Mouse (Mus musculus) thymus, postnatal 25 days (tissue): ENCODE data around the gene Cacna2d2.

Experiments used
- DNase-seq: peaks from one replicate; pipeline ENCODE4 v3.0.0; 2022

Gene Cacna2d2

GRCm38 (mm10) chr9:107399491-107399971 lies at the start of gene Cacna2d2:
Gene Cacna2d2, plus strand, starts transcription at chr9:107399612.
- peak; percentile 2 for DNase-seq

GRCm38 (mm10) chr9:107354826-107355225 lies 44.6 kb upstream of the Cacna2d2 start:
- DNase-seq, result no peak

GRCm38 (mm10) chr9:107355870-107356765 lies 43.3 kb upstream of the Cacna2d2 start:
- DNase-seq, result peak; percentile 61

- DNase-seq, result peak; percentile 66
Measured at GRCm38 (mm10) chr9:107357651-107358050, 41.8 kb upstream of the Cacna2d2 start.

- no peak for DNase-seq
Measured at GRCm38 (mm10) chr9:107360989-107361388, 38.4 kb upstream of the Cacna2d2 start.

- DNase-seq, result peak; percentile 36
Measured at GRCm38 (mm10) chr9:107366644-107367043, 32.8 kb upstream of the Cacna2d2 start.

- no peak for DNase-seq
Measured at GRCm38 (mm10) chr9:107368302-107368701, 31.1 kb upstream of the Cacna2d2 start.

- DNase-seq, result no peak
Measured at GRCm38 (mm10) chr9:107369270-107370105, 29.9 kb upstream of the Cacna2d2 start.

GRCm38 (mm10) chr9:107370106-107370463 lies 29.3 kb upstream of the Cacna2d2 start:
- no peak for DNase-seq

- no peak for DNase-seq
Measured at GRCm38 (mm10) chr9:107372441-107372840, 27.0 kb upstream of the Cacna2d2 start.

GRCm38 (mm10) chr9:107374623-107375022 lies 24.8 kb upstream of the Cacna2d2 start:
- DNase-seq, result peak; percentile 11

GRCm38 (mm10) chr9:107375451-107375850 lies 24.0 kb upstream of the Cacna2d2 start:
- DNase-seq, result no peak

GRCm38 (mm10) chr9:107377961-107378512 lies 21.4 kb upstream of the Cacna2d2 start:
- no peak for DNase-seq

- no peak for DNase-seq
Measured at GRCm38 (mm10) chr9:107381723-107382122, 17.7 kb upstream of the Cacna2d2 start.

- DNase-seq, result no peak
Measured at GRCm38 (mm10) chr9:107384396-107384795, 15.0 kb upstream of the Cacna2d2 start.

GRCm38 (mm10) chr9:107386722-107387121 lies 12.7 kb upstream of the Cacna2d2 start:
- peak; percentile 39 for DNase-seq

- no peak for DNase-seq
Measured at GRCm38 (mm10) chr9:107387708-107388107, 11.7 kb upstream of the Cacna2d2 start.

GRCm38 (mm10) chr9:107388263-107388662 lies 11.1 kb upstream of the Cacna2d2 start:
- DNase-seq, result no peak

- DNase-seq, result no peak
Measured at GRCm38 (mm10) chr9:107396397-107396796, 3.0 kb upstream of the Cacna2d2 start.

- no peak for DNase-seq
Measured at GRCm38 (mm10) chr9:107398968-107399367, 444 bp upstream of the Cacna2d2 start.

- no peak for DNase-seq
Measured at GRCm38 (mm10) chr9:107400060-107400511, 674 bp downstream of the Cacna2d2 start.

- DNase-seq, result no peak
Measured at GRCm38 (mm10) chr9:107400666-107401285, 1.4 kb downstream of the Cacna2d2 start.

- DNase-seq, result no peak
Measured at GRCm38 (mm10) chr9:107403116-107403515, 3.7 kb downstream of the Cacna2d2 start.
